Mouse (Mus musculus) embryonic stem cell, embryonic (primary cell): ENCODE measurements around the gene Ap1s1.

ENCODE experiments used
- CTCF ChIA-PET, 4 experiments: fragments of 300-600 bp in 2 of 4; fragments of 350-600 bp in 2 of 4; sonication (Branson Sonifier 250); formaldehyde crosslinking; loops; one replicate each; lab custom pipeline; 2022; ENCODE audit warnings: inconsistent platforms in 2 of 4; lab: Charles Lee
- POLR2A ChIA-PET, 4 experiments: fragments of 300-600 bp in 2 of 4; fragments of 350-600 bp in 2 of 4; sonication (Branson Sonifier 250); formaldehyde crosslinking; loops; one replicate each; lab custom pipeline; 2022; ENCODE audit warnings: antibody characterized with exemption in 4 of 4, inconsistent platforms in 1 of 4; lab: Charles Lee

Gene Ap1s1

DNA sequence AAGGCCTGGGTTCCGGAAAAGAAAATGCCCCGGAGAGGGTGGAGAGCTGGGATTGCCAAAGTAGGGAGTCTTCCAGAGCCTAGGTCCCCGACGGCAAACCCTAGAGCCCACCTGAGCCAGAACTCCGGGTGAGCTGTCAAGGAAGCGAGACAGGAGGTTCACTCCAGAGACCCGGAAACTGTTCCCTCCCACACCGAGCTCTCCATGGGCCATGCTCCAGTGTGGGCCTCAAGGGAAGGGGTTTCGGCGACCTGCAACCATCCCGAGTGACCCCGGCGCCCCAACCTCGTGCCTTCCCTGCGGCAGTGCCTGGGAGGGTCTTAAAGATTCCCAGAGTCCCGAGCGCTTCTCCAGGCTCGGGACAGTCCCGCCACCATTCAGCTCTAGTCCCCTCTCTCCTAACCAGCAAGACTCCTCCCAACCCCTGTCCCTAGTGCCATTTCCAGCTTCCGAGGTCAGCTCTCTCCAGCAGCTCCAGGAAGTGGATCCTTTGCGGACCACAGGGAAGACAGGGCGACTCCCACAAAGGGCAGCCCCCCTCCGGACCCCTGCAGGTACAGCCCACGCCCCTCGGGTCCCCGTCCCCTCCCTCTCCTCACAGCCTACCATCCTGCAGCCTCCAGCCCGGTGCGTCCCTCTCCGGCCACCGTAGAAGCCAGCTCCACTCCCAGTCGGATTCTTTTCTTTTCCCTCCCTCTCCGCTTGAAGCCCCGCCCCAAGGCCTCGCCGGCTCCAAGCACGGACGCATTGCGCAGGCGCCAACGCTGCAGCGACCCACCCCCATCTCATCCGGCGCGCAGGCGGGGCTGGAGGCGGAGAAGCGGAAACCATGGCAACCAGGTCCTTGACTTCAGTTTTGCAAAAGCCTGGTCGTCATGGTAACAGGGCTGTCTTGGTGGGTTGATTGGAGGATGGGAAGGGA lies at the start of gene Ap1s1:
TSS of gene Ap1s1 (minus strand) at position 734 of the 922 bp plus-strand sequence.
- ChIA-PET POLR2A (interaction anchor here (0.5 to 2.8 kb wide), 50 partner anchors 9 to 554 kb away, joined by 3 to 23 read pairs (median 4); partner anchors contain the start of genes Serpine1 (in 3 of the 4), Fis1 (in 2 of the 4), Plod3 (in 2 of the 4) and Ephb4 (in 1 of the 4)), CTCF (interaction anchor here (0.5 to 2.0 kb wide), 18 partner anchors 9 to 719 kb away, joined by 3 to 7 read pairs (median 4); partner anchors contain the start of gene Ache (in 2 of the 4))

DNA sequence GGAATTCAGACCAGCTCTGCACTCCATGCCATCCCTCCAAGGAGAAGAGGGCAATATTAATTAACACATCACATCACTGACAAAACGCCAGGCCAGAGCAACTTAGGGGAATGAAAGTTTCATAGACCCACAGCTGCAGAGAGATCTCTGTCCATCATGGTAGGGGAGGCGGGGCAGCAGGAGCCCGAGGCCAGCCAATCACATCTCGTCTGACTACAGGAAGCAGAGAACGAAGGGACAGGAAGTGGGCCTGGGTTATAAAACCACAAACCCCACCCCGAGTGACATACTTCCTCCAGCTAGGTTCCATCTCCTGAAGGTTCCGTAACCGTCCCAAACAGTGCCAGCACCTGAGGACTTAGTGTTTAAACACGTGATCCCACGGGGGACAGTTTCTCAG lies 49.2 kb upstream of the Ap1s1 start:
- ChIA-PET POLR2A (interaction anchor here in 1 of 4 experiments (1.2 kb wide), 1 partner anchor 8 kb away, joined by 4 read pairs; no protein-coding TSS in a partner anchor), CTCF (interaction anchor here in 2 of 4 experiments (0.9 to 1.4 kb wide), 2 partner anchors 9 to 19 kb away, joined by 3 to 4 read pairs; no protein-coding TSS in a partner anchor)

- POLR2A ChIA-PET, result no interaction called here
- CTCF ChIA-PET, result interaction anchor here in 3 of 4 experiments (0.6 to 1.0 kb wide), 5 partner anchors 9 to 525 kb away, joined by 3 read pairs; no protein-coding TSS in a partner anchor
Measured at GRCm38 (mm10) chr5:137093720-137094119, 47.8 kb upstream of the Ap1s1 start.

- CTCF ChIA-PET, result interaction anchor here in 1 of 4 experiments (0.8 kb wide), 1 partner anchor 11 kb away, joined by 3 read pairs; no protein-coding TSS in a partner anchor
- POLR2A ChIA-PET, result interaction anchor here in 2 of 4 experiments (1.0 to 1.2 kb wide), 3 partner anchors 11 to 22 kb away, joined by 3 to 4 read pairs (median 3); no protein-coding TSS in a partner anchor
Measured at GRCm38 (mm10) chr5:137091560-137091959, 45.6 kb upstream of the Ap1s1 start.

DNA sequence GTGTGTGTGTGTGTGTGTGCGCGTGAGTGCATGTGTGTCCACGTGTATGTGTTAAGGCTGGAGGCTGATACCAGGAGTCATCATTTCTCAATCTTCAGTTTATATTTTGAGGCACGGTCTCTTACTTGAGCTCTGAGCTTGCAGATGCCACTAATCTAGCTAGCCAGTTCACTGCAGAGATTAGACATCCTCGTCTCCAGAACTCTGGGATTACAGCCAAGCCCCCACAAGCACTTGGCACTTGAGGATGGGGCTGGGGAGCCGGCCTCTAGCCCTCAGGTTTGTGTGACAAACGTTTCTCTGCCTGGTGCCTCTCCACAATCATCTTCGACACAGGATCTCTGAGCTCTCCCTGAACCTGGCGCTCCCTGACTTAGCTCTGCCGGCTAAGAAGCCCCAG lies 44.9 kb upstream of the Ap1s1 start:
- CTCF ChIA-PET, result interaction anchor here in 2 of 4 experiments (0.6 to 0.8 kb wide), 3 partner anchors 19 to 69 kb away, joined by 3 to 5 read pairs (median 3); partner anchors contain the start of gene Serpine1 (in 1 of the 2)

DNA sequence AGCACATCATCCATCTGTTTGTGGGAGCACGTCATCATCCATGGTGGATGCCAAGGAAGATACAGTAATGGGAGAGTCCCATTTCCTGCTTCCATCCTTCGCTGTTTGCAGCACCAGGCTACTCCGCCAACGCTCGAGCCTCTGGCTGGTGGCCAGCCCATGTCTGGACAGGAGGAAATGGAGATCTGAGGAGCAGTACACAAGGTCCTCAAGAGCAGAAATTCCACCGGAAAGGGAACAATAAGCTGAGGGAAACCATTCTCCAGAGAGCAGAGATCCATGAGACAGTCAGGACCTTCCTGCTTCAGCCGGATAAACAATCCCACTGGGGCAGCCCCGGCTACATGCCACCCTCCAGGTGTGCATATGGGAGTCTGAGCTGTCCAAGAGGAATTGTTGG lies 41.5 kb upstream of the Ap1s1 start:
- ChIA-PET POLR2A (interaction anchor here in 1 of 4 experiments (1.0 kb wide), 1 partner anchor 9 kb away, joined by 3 read pairs; no protein-coding TSS in a partner anchor), CTCF (interaction anchor here in 1 of 4 experiments (0.7 kb wide), 1 partner anchor 27 kb away, joined by 3 read pairs; no protein-coding TSS in a partner anchor)

More for the DNA sequence above, 44.9 kb upstream of the Ap1s1 start:
- POLR2A ChIA-PET, result interaction anchor here in 3 of 4 experiments (0.7 to 1.4 kb wide), 7 partner anchors 11 to 39 kb away, joined by 3 to 6 read pairs (median 3); partner anchors contain the start of gene Serpine1 (in 1 of the 3)

- ChIA-PET CTCF (interaction anchor here in 1 of 4 experiments (1.4 kb wide), 1 partner anchor 18 kb away, joined by 3 read pairs; no protein-coding TSS in a partner anchor), POLR2A (interaction anchor here in 1 of 4 experiments (0.6 kb wide), 1 partner anchor 15 kb away, joined by 3 read pairs; no protein-coding TSS in a partner anchor)
Measured at GRCm38 (mm10) chr5:137085731-137086130, 39.8 kb upstream of the Ap1s1 start.

- POLR2A ChIA-PET, result interaction anchor here in 2 of 4 experiments (0.6 to 1.4 kb wide), 2 partner anchors 12 to 384 kb away, joined by 4 to 5 read pairs; partner anchors contain the start of gene Serpine1 (in 1 of the 2)
- CTCF ChIA-PET, result interaction anchor here in 1 of 4 experiments (1.4 kb wide), 1 partner anchor 19 kb away, joined by 3 read pairs; no protein-coding TSS in a partner anchor
Measured at GRCm38 (mm10) chr5:137085021-137085420, 39.1 kb upstream of the Ap1s1 start.

DNA sequence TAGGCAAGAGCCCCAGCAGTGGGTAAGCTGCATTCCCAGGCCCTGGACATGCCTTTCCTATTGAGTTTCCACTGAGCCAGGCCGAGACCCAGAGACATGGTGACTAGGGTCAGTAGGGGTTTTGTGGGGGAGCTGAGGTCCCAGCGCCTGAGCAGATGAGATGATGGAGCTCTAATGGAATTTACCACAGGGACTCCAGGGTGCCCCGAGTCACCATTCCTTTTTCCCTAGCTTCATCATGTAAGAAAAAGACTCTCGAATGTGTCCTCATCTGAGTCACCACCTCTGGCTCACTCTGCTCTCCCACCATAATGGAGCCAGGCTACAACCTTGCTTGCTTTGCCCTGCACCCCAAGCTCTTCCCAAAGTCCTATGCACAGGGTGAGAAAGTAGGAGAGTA lies 37.1 kb upstream of the Ap1s1 start:
- POLR2A ChIA-PET, result interaction anchor here in 2 of 4 experiments (0.9 to 2.0 kb wide), 5 partner anchors 9 to 53 kb away, joined by 3 to 12 read pairs (median 3); partner anchors contain the start of gene Serpine1 (in 2 of the 2)
- CTCF ChIA-PET, result interaction anchor here in 2 of 4 experiments (0.5 to 0.8 kb wide), 3 partner anchors 34 to 321 kb away, joined by 3 to 11 read pairs (median 3); no protein-coding TSS in a partner anchor

DNA sequence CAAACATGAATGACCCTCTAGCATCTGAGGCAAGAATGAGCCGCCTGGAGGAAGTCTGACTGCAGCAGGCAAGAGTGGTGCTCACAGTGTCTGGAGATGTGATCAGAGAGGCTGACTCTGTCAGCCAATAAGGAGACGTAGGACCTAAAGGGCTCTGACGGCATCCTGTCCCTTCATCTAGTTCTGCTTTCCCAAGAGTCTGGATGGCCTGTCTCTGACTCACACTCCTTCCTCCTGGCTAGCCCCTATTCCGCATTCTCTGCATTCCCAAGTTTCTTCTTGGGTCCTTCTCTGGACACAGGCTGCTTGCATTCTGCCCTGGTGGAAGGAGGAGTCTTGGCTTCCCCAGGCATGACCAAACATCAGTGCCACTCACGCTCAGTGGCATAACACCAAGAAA lies 33.9 kb upstream of the Ap1s1 start:
- POLR2A ChIA-PET, result interaction anchor here in 3 of 4 experiments (0.6 to 1.2 kb wide), 5 partner anchors 10 to 1948 kb away, joined by 3 to 4 read pairs (median 3); no protein-coding TSS in a partner anchor

GRCm38 (mm10) chr5:137078616-137079015 lies 32.7 kb upstream of the Ap1s1 start:
- POLR2A ChIA-PET, result interaction anchor here in 2 of 4 experiments (0.6 to 1.0 kb wide), 4 partner anchors 9 to 126 kb away, joined by 3 to 5 read pairs (median 3); partner anchors contain the start of gene Ap1s1 (in 1 of the 2)
- CTCF ChIA-PET, result no interaction called here

More for the DNA sequence above, 33.9 kb upstream of the Ap1s1 start:
- CTCF ChIA-PET, result interaction anchor here in 2 of 4 experiments (0.6 to 0.7 kb wide), 3 partner anchors 20 to 511 kb away, joined by 3 to 5 read pairs (median 3); no protein-coding TSS in a partner anchor

DNA sequence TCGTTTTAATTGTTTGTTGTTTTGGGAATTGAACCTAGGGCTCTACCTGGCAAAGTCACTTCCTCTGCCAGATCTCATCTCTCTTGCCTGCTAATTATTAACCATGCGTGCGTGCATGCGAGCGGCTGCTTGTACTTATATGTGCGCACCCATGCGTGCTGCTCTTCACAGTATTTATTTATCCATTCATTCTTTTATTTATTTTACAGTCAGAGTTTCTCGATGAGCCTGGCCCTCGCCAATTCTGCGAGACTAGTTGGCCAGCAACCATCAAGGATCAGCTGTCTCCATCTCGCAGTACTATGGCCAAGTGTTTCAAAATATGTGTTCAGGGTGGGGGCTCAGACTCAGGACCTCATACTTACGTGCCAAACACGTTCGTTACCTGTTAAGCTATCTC lies 32.1 kb upstream of the Ap1s1 start:
- CTCF ChIA-PET, result interaction anchor here in 1 of 4 experiments (0.6 kb wide), 2 partner anchors 39 to 91 kb away, joined by 3 to 9 read pairs; partner anchors contain the start of gene Plod3
- POLR2A ChIA-PET, result interaction anchor here in 2 of 4 experiments (0.6 to 1.0 kb wide), 4 partner anchors 10 to 126 kb away, joined by 3 to 5 read pairs (median 3); partner anchors contain the start of gene Ap1s1 (in 1 of the 2)

DNA sequence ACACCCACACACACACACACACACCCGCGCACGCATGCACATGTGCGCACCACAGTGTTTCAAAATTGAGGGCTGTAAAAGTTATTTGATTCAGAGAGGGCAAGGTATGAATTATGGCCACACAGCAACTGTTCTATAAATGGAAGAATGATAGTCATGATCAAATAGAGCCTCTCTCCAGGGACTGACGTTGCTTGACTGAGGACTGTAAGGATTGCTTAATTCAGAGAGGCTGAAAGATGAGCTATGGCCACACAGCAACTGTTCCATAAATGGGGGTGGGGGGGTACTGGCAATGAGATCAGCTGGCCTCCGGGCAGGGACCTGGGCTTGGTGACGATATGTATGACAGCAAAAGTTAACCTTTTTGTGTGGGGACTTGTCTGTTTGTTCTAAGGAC lies 31.3 kb upstream of the Ap1s1 start:
- POLR2A ChIA-PET, result interaction anchor here in 2 of 4 experiments (0.7 kb wide), 2 partner anchors 125 to 194 kb away, joined by 3 read pairs; partner anchors contain the start of gene Col26a1 (in 1 of the 2)
- CTCF ChIA-PET, result interaction anchor here in 3 of 4 experiments (0.5 to 0.6 kb wide), 4 partner anchors 16 to 109 kb away, joined by 3 to 9 read pairs (median 4); no protein-coding TSS in a partner anchor

DNA sequence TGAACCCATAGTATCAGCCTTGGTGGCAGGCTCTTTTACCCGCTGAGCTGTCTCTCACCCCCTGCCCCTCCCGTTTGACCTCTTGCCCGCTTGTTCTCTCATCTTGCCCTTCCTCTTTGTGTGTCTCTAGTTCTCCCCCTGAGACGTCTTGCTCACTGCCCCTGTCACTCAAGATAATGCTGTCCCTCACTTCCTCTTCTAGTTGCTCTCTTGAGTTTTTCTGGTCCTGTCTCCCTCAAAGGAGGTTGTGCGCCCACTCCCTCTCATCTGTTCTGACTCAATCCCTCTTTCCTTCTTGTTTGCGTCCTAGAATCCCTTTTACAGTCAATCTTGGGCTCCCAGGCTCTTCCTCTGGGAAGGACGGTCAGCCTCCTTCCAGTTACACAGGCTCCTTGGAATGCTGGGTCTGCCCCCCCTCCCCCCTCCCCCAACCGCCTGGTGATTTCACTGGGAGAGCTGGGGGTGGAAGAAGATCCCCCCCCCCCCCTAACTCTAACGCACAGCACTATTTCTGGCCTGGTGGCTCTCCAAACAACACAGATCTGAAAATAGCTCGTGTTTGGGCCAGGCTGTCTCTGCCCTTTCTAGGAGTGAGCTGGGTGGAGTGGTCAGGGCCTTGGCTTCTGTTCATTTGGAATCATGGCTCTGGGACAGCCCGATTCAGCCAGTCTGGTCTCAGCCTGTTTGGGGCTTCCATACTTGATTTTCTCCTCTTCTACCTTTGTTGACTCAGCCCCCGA lies 30.4 kb upstream of the Ap1s1 start:
- POLR2A ChIA-PET, result interaction anchor here in 3 of 4 experiments (0.6 to 1.1 kb wide), 4 partner anchors 11 to 510 kb away, joined by 3 read pairs; partner anchors contain the start of gene Col26a1 (in 1 of the 3)
- CTCF ChIA-PET, result interaction anchor here in 2 of 4 experiments (0.5 to 0.7 kb wide), 4 partner anchors 11 to 108 kb away, joined by 3 to 4 read pairs (median 4); no protein-coding TSS in a partner anchor

DNA sequence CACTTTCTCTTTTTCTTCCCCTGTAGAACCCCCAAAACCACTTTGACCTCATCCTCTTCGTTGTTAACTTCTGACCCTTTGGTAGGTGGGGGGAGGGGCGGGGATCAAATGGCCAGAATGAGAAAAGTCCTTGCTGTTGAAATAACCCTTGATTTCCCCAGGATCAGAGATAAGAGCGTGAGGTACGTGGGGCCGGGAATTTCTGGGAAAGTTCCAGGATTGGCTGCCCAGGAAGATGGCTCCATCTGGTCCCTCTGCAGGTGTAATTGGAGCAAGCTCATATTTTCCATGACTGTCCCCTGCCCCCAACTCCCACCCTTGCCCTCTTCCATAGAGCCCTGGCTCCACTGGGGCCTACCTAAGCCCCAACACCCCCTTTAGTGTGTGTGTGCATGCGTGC lies 29.8 kb upstream of the Ap1s1 start:
- CTCF ChIA-PET, result no interaction called here
- POLR2A ChIA-PET, result interaction anchor here in 1 of 4 experiments (0.6 to 1.1 kb wide), 3 partner anchors 11 to 28 kb away, joined by 3 to 7 read pairs (median 3); no protein-coding TSS in a partner anchor

DNA sequence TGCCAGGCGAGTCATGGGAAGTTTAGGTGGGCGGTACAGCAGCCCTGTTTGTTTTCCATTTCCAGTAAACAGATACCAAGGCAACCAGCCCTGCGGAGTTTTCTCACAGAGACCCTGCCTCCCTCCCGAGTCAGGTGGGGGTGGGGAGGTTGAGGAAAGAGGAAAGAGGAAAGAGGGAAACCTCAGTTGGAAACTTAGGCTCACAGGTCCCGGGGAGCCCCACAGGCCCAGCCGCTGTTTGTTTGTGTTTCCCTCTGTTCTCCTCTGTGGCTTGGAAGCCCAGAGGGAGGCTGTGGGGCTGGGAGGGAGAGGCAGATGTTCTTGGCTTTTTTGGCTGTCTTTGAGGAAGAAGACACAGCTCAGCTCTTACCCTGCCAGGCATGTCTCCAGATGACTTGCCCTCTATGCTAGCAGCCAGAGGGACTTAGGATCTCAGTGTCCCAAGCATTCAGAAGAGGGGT lies 28.3 kb upstream of the Ap1s1 start:
- POLR2A ChIA-PET, result interaction anchor here in 3 of 4 experiments (1.1 to 2.0 kb wide), 7 partner anchors 8 to 122 kb away, joined by 3 to 6 read pairs (median 3); partner anchors contain the start of genes Ap1s1 (in 1 of the 3) and Fis1 (in 1 of the 3)
- CTCF ChIA-PET, result interaction anchor here in 2 of 4 experiments (0.6 to 1.2 kb wide), 3 partner anchors 49 to 272 kb away, joined by 3 to 4 read pairs (median 3); no protein-coding TSS in a partner anchor
